Mouse (Mus musculus): Measurements from ENCODE around the gene Sfmbt2. TPM values are rescaled to one million over a fixed set of nuclear protein-coding genes. Genes with fewer than 3 reads are reported as not detected.

Sfmbt2 gene
- polyA plus RNA-seq, 1 experiment from 2014 or later, result 2.7 TPM

GRCm38 (mm10) chr2:10372321-10372723, 2.0 kb downstream of the Sfmbt2 start:
- Histone ChIP-seq H3K4me3 (replicated peaks) (peak overlapping the region; percentile 53), H3K9ac (replicated peaks) (peak overlapping the region; percentile 50), H3K4me1 (replicated peaks) (peaks cover 15% of the 10 kb centered on the region), H3K4me2 (peak overlapping the region; percentile 95), H3K27me3 (peaks cover 81% of the 10 kb centered on the region), H3K36me3 (no peaks in the 10 kb centered on the region), H3K9me3 (no peaks in the 10 kb centered on the region), H3K27ac (no peak overlapping the region)
- ATAC-seq (ENCODE audit: insufficient number of reproducible peaks, insufficient read depth, low FRiP score, low TSS enrichment, low read depth), result peak; percentile 79; the same call in 1 of the 2 replicates
- under 1% methylated on average over 31 of the region's 31 CpGs for WGBS

GRCm38 (mm10) chr2:10372776-10373507, 2.6 kb downstream of the Sfmbt2 start:
- peak overlapping the region; percentile 53 for H3K4me3 ChIP-seq (replicated peaks)
- H3K27me3 ChIP-seq, result peaks cover 76% of the 10 kb centered on the region
- WGBS, result under 1% methylated on average over 35 of the region's 35 CpGs
- H3K4me2 ChIP-seq, result peak overlapping the region; percentile 95
- no peaks in the 10 kb centered on the region for H3K36me3 ChIP-seq
- H3K27ac ChIP-seq, result no peak overlapping the region
- no peaks in the 10 kb centered on the region for H3K9me3 ChIP-seq
- 0 out of 2 replicates have a peak, but pooled peaks have one; percentile 22 for ATAC-seq (ENCODE audit: insufficient number of reproducible peaks, insufficient read depth, low FRiP score, low TSS enrichment, low read depth)
- H3K4me1 ChIP-seq (replicated peaks), result peaks cover 15% of the 10 kb centered on the region
- H3K9ac ChIP-seq (replicated peaks), result peak overlapping the region; percentile 59

DNA sequence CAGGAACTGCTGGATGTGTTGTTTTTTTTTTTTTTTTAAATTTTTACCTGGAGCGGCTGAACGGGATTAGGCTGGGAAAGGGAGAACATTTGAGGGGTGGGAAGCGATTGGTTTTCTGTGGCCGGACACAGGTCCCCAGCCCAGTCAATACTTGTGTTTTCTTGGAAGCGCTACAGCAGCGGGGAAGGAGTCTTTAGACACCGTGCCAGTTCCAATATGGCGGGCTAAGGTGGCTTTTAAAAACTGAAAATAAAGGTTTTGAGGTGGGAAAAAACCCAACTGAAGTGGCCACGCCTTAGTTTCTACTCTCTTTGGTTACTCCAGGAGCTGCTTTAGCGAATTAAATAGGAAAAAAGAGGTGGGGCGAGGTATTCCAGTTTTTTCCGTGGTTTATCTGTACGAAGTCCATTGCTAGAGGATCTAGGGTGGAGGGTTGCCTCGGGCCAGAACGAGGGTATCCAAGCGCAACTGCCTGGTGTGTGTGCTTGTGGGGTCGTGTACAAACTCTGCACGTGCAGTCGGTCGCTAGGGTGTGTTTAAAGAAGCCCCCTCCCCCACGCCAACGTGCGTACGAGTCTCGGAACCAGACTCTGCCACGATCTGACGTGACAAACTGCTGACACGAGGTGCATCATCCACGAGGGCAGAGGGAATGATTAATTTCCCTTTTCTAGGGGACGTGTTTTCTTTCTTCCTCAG, 3.3 kb downstream of the Sfmbt2 start:
- H3K9me3 ChIP-seq, result no peaks in the 10 kb centered on the region
- peaks cover 69% of the 10 kb centered on the region for H3K27me3 ChIP-seq
- peak overlapping the region; percentile 95 for H3K4me2 ChIP-seq
- H3K36me3 ChIP-seq, result no peaks in the 10 kb centered on the region
- under 1% methylated on average over 30 of the region's 30 CpGs for WGBS
- peaks cover 15% of the 10 kb centered on the region for H3K4me1 ChIP-seq (replicated peaks)
- peak overlapping the region; percentile 53 for H3K4me3 ChIP-seq (replicated peaks)
- no peak for ATAC-seq (ENCODE audit: insufficient number of reproducible peaks, insufficient read depth, low FRiP score, low TSS enrichment, low read depth)
- no peak overlapping the region for H3K27ac ChIP-seq
- no peak overlapping the region for H3K9ac ChIP-seq (replicated peaks)

- ATAC-seq (ENCODE audit: insufficient number of reproducible peaks, insufficient read depth, low FRiP score, low TSS enrichment, low read depth), result peak; percentile 78
- Histone ChIP-seq H3K4me3 (replicated peaks) (peak overlapping the region; percentile 53), H3K4me1 (replicated peaks) (peaks cover 15% of the 10 kb centered on the region), H3K36me3 (no peaks in the 10 kb centered on the region), H3K9me3 (no peaks in the 10 kb centered on the region), H3K27me3 (peaks cover 66% of the 10 kb centered on the region), H3K4me2 (peak overlapping the region; percentile 95), H3K9ac (replicated peaks) (peak overlapping the region; percentile 52), H3K27ac (no peak overlapping the region)
- WGBS, result under 1% methylated on average over 34 of the region's 34 CpGs
Measured at GRCm38 (mm10) chr2:10374207-10375023, 4.1 kb downstream of the Sfmbt2 start.

GRCm38 (mm10) chr2:10375024-10375372, 4.7 kb downstream of the Sfmbt2 start:
- ATAC-seq (ENCODE audit: insufficient number of reproducible peaks, insufficient read depth, low FRiP score, low TSS enrichment, low read depth), result 0 out of 2 replicates have a peak, but pooled peaks have one; percentile 4

DNA sequence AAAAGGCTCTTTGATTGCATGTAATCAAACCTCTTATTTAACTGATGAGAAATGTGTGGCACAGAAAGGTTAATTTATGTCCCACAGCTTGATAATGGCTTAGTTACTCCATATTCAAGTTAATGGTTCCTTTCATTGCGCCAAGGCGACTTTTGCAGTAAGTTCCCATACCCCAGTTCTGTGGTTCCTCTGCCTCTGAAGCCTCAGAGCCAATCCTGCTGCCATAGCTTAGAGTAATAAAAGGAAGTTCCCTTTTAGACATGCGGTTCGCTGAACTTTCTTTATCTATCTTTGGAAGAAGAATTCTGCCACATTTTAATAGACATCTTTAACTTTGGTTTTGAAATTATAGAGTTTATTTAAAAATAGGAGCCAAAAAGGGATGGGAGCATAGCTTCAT, 19.7 kb downstream of the Sfmbt2 start:
- H3K27me3 ChIP-seq, result peaks cover 13% of the 10 kb centered on the region
- no peaks in the 10 kb centered on the region for H3K36me3 ChIP-seq
- 80% methylated on average over 4 of the region's 4 CpGs for WGBS
- ATAC-seq (ENCODE audit: insufficient number of reproducible peaks, insufficient read depth, low FRiP score, low TSS enrichment, low read depth), result no peak
- no peak overlapping the region for H3K4me2 ChIP-seq
- no peak overlapping the region for H3K9ac ChIP-seq (replicated peaks)
- no peak overlapping the region for H3K27ac ChIP-seq
- H3K9me3 ChIP-seq, result no peaks in the 10 kb centered on the region
- no peaks in the 10 kb centered on the region for H3K4me1 ChIP-seq (replicated peaks)
- no peak overlapping the region for H3K4me3 ChIP-seq (replicated peaks)

More at GRCm38 (mm10) chr2:10375024-10375372, 4.7 kb downstream of the Sfmbt2 start:
- Histone ChIP-seq H3K4me2 (peak overlapping the region; percentile 95), H3K9ac (replicated peaks) (peak overlapping the region; percentile 52), H3K4me1 (replicated peaks) (peaks cover 15% of the 10 kb centered on the region), H3K4me3 (replicated peaks) (peak overlapping the region; percentile 53), H3K36me3 (no peaks in the 10 kb centered on the region), H3K27ac (no peak overlapping the region), H3K9me3 (no peaks in the 10 kb centered on the region), H3K27me3 (peaks cover 60% of the 10 kb centered on the region)
- WGBS, result under 1% methylated on average over 22 of the region's 22 CpGs

- Histone ChIP-seq H3K36me3 (no peaks in the 10 kb centered on the region), H3K4me2 (no peak overlapping the region), H3K4me1 (replicated peaks) (no peaks in the 10 kb centered on the region), H3K27me3 (peaks cover 13% of the 10 kb centered on the region), H3K9ac (replicated peaks) (no peak overlapping the region), H3K27ac (no peak overlapping the region), H3K4me3 (replicated peaks) (no peak overlapping the region), H3K9me3 (no peaks in the 10 kb centered on the region)
- 28% methylated on average over 7 of the region's 7 CpGs for WGBS
- ATAC-seq (ENCODE audit: insufficient number of reproducible peaks, insufficient read depth, low FRiP score, low TSS enrichment, low read depth), result no peak
Measured at GRCm38 (mm10) chr2:10390791-10391190, 20.5 kb downstream of the Sfmbt2 start.

DNA sequence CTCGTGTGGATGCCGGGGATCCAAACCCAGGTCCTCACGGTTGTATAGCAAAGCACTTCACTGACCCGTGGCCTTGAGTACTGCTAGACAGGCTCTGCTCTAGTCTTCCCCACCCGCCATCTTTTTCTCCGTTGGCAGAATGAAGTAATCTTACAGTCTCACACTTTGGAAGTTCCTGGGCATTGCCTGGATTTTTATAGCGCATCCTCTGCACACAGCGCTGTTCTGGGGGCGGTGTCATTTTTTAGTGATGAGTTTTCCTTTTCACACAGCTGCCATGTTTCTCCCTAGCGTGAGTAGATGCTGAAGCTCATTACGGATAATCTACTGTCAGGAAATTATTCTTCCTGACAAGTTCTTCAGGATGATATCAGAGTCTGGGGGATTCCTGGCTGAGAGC, 24.8 kb downstream of the Sfmbt2 start:
- Histone ChIP-seq H3K4me3 (replicated peaks) (no peak overlapping the region), H3K36me3 (no peaks in the 10 kb centered on the region), H3K27ac (no peak overlapping the region), H3K4me2 (no peak overlapping the region), H3K27me3 (peaks cover 11% of the 10 kb centered on the region), H3K9me3 (no peaks in the 10 kb centered on the region), H3K4me1 (replicated peaks) (0 out of 2 replicates have a peak, but pooled peaks cover 12% of the 10 kb centered on the region), H3K9ac (replicated peaks) (no peak overlapping the region)
- ATAC-seq (ENCODE audit: insufficient number of reproducible peaks, insufficient read depth, low FRiP score, low TSS enrichment, low read depth), result no peak
- WGBS, result 92% methylated on average over 11 of the region's 11 CpGs

DNA sequence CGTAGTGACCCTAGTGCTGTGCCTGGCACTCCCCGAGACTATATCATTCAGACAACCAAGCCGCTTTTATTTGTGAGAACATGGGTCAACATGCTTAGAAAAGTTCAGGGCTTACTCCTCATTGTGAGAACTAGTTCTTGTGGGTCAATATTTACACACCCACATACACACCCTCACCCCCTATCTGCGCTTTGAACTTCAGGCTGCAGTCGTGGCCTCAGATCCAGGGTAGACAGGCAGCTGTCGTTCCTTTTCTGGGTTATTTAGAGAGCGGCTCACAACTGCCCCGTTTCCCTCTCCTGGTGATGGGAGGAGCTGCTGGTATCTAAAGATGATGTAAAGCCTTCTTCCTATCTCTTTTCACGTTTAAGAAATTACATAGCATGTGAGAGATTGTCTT, 27.5 kb downstream of the Sfmbt2 start:
- Histone ChIP-seq H3K9me3 (no peaks in the 10 kb centered on the region), H3K36me3 (no peaks in the 10 kb centered on the region), H3K4me2 (no peak overlapping the region), H3K27ac (0 out of 2 replicates have a peak overlapping the region, but pooled peaks have one; percentile 12), H3K9ac (replicated peaks) (no peak overlapping the region), H3K4me1 (replicated peaks) (peaks cover 15% of the 10 kb centered on the region; the same call in 1 of the 2 replicates), H3K4me3 (replicated peaks) (no peak overlapping the region), H3K27me3 (peaks cover 7% of the 10 kb centered on the region; the same call in 1 of the 2 replicates)
- 71% methylated on average over 9 of the region's 9 CpGs for WGBS
- no peak for ATAC-seq (ENCODE audit: insufficient number of reproducible peaks, insufficient read depth, low FRiP score, low TSS enrichment, low read depth)

DNA sequence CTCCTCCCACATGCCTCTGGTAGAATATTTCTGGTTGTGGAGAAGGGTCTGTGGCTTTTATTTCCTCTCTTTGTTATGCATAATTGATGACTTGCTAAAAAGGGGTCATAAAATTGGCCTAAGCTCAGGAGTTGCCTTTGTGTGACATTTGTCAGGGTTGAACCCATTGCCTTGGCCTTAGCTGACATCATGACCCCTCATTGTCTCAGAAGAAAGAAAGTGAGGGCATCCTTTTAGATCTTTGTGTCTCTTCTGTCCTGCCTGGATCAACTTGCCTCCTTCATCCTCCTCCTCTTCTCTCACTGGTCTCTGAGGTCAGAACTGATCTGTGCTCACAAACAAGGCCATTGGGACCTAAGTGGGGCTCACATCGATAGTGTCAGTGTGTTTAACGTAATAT, 35.8 kb downstream of the Sfmbt2 start:
- Histone ChIP-seq H3K9me3 (no peaks in the 10 kb centered on the region), H3K4me3 (replicated peaks) (no peak overlapping the region), H3K27ac (no peak overlapping the region), H3K27me3 (0 out of 2 replicates have a peak, but pooled peaks cover 5% of the 10 kb centered on the region), H3K36me3 (no peaks in the 10 kb centered on the region), H3K9ac (replicated peaks) (no peak overlapping the region), H3K4me2 (no peak overlapping the region), H3K4me1 (replicated peaks) (no peaks in the 10 kb centered on the region)
- no peak for ATAC-seq (ENCODE audit: insufficient number of reproducible peaks, insufficient read depth, low FRiP score, low TSS enrichment, low read depth)
- 69% methylated on average over 2 of the region's 2 CpGs for WGBS

DNA sequence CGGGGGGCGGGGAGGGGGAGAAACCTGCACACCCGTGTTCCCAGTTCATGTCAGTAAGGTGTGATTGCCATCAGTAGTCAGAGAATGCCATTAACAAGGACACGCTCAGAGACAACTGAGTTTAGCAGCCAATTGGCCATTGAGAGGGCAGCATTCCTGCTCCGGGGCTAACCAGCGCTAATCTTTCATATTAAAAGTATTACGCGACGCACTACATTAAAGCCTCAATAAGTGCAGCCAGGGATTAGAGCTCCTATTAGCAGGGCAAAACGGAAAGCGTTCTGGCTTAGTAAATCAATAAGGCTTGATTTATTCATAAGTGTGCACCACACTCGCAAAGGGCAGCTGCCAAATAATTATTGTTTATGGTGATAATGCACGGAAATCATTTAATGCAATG, 39.1 kb downstream of the Sfmbt2 start:
- H3K27ac ChIP-seq, result no peak overlapping the region
- no peak overlapping the region for H3K4me2 ChIP-seq
- H3K4me3 ChIP-seq (replicated peaks), result no peak overlapping the region
- H3K36me3 ChIP-seq, result no peaks in the 10 kb centered on the region
- H3K4me1 ChIP-seq (replicated peaks), result no peaks in the 10 kb centered on the region
- H3K27me3 ChIP-seq, result no peaks in the 10 kb centered on the region; the same call in 1 of the 2 replicates
- WGBS, result 75% methylated on average over 13 of the region's 13 CpGs
- no peak overlapping the region for H3K9ac ChIP-seq (replicated peaks)
- ATAC-seq (ENCODE audit: insufficient number of reproducible peaks, insufficient read depth, low FRiP score, low TSS enrichment, low read depth), result no peak
- no peaks in the 10 kb centered on the region for H3K9me3 ChIP-seq

All from limb, embryonic 12.5 days (tissue).